9 mouse cellular contexts compared by ENCODE assay signal in genomic region chr16:87746728-87747127, GRCm38 (mm10). TPM values are rescaled to one million over a fixed set of nuclear protein-coding genes. Genes with fewer than 3 reads are reported as not detected.
A peak's percentile ranks its signal among the peaks of the same experiment; 100 is the strongest.
DNase-seq lines count a peak whose midpoint lies in the region; TF ChIP-seq lines count a peak whose summit lies in the region.
"Had no signal": no experiment of that assay in that cellular context is flagged by ENCODE, and none has a peak within 500 bp of the region (broad histone marks: within the 10 kb centered on the region; RNA-seq: fewer than 3 reads in every experiment).

No protein-coding gene starts in this region.

- no peaks in the 10 kb centered on the region for H3K9me3 ChIP-seq in CH12.LX (replicated peaks; ENCODE audit: low read length)
- H3K9me3 ChIP-seq: hindbrain, embryonic 15.5 days had no signal

- peaks cover 8 to 12% of the 10 kb centered on the region in 2 experiments for H3K4me1 ChIP-seq in CH12.LX (ENCODE audit: control insufficient read depth in 1 of 2, insufficient read depth in 2 of 2)
- H3K4me1 ChIP-seq: hindbrain, embryonic 15.5 days had no signal

- no peak overlapping the region for H3K4me2 ChIP-seq in CH12.LX (ENCODE audit: insufficient read depth, low read depth, poor library complexity, severe bottlenecking)
- H3K4me2 ChIP-seq: hindbrain, embryonic 15.5 days had no signal

- no peaks in the 10 kb centered on the region for H3K36me3 ChIP-seq in CH12.LX (replicated peaks in 1 of 2; ENCODE audit: control insufficient read depth in 1 of 2, insufficient read depth in 1 of 2, low read length in 1 of 2)
- H3K36me3 ChIP-seq: hindbrain, embryonic 15.5 days had no signal

- DNase-seq in 3T3-L1 (ENCODE audit: low read depth, low spot score) (peak; percentile 91), CH12.LX (ENCODE audit: extremely low read depth) (peak; percentile 92)
- peak; percentile 65 for DNase-seq in c-Kit-negative CD71-positive TER-119-positive erythroid progenitor cells, embryonic 14.5 days (ENCODE audit: low read depth, low spot score)
- peak; percentile 50 for DNase-seq in gastrocnemius, postnatal 25 days
- DNase-seq in kidney, postnatal 25 days = peak; percentile 86 to 94
- peak; percentile 79 to 80 for DNase-seq in lung, adult 18-20 months
- peak; percentile 56 to 66 for DNase-seq in right cerebral cortex, postnatal 10 days (ENCODE audit: low spot score in 2 of 2)
- peak; percentile 48 to 75 for DNase-seq in urinary bladder, postnatal 4 days (ENCODE audit: low spot score in 2 of 2)

- dilution Hi-C loops in CH12.LX (cut with MboI; ENCODE audit: extremely low pct_ligation_motif_present, extremely low pct_unique_long_range_greater_than_20kb, low sequenced_read_pairs) = no loop called here

- no peak for TF ChIP-seq POLR2A in CH12.LX (IDR thresholded peaks at IDR 0.05; ENCODE audit: low read depth, low read length)

- no peak overlapping the region for H3K9ac ChIP-seq in CH12.LX (ENCODE audit: insufficient read depth, low read depth)
- H3K9ac ChIP-seq: hindbrain, embryonic 15.5 days had no signal

- no peak for TF ChIP-seq EP300 in CH12.LX (IDR thresholded peaks at IDR 0.05; ENCODE audit: low read length)

- H3K27ac ChIP-seq in CH12.LX (ENCODE audit: insufficient read depth, low read depth) = no peak overlapping the region
- H3K27ac ChIP-seq: hindbrain, embryonic 15.5 days had no signal

- no peaks in the 10 kb centered on the region for H3K79me2 ChIP-seq in CH12.LX (replicated peaks; ENCODE audit: control insufficient read depth, extremely low read depth, insufficient read depth, poor library complexity, severe bottlenecking)

- TF ChIP-seq CTCF in CH12.LX (conservative IDR thresholded peaks at IDR 0.05 in 1 of 2, IDR thresholded peaks at IDR 0.05 in 1 of 2; ENCODE audit: low read depth in 2 of 2, low read length in 2 of 2) = peak; percentile 98 to 100

- in situ Hi-C loops in CH12.LX (cut with MboI; ENCODE audit: low pct_ligation_motif_present, low pct_unique_long_range_greater_than_20kb, low sequenced_read_pairs) = no loop called here

- no peaks in the 10 kb centered on the region for H3K27me3 ChIP-seq in CH12.LX (replicated peaks)
- H3K27me3 ChIP-seq: hindbrain, embryonic 15.5 days had no signal

- TF ChIP-seq RAD21 in CH12.LX (IDR thresholded peaks at IDR 0.05; ENCODE audit: low read depth, low read length) = peak; percentile 84

- no peak overlapping the region for H3K4me3 ChIP-seq in CH12.LX (replicated peaks in 1 of 3; ENCODE audit: low read depth in 2 of 3, low read length in 2 of 3, poor library complexity in 1 of 3)
- H3K4me3 ChIP-seq: hindbrain, embryonic 15.5 days had no signal

TF ChIP-seq in CH12.LX, 34 proteins besides CTCF, POLR2A, EP300 and RAD21:
- peak; percentile 57; the same call in 1 of the 2 replicates for TF ChIP-seq MAZ (IDR thresholded peaks at IDR 0.05; ENCODE audit: low read depth, low read length)
- peak; percentile 34; the same call in 1 of the 2 replicates for TF ChIP-seq ZNF384 (IDR thresholded peaks at IDR 0.05; ENCODE audit: low read depth, low read length)
- peak; percentile 100 for TF ChIP-seq SMC3 (IDR thresholded peaks at IDR 0.05; ENCODE audit: low read depth, low read length)
- no peak for TF ChIP-seq MAX (IDR thresholded peaks at IDR 0.05; ENCODE audit: low read length)
- TF ChIP-seq USF2 (conservative IDR thresholded peaks at IDR 0.05; ENCODE audit: low read depth, low read length) = no peak
- TF ChIP-seq TBP (conservative IDR thresholded peaks at IDR 0.05; ENCODE audit: low read depth, low read length) = peak; percentile 53; the same call in 1 of the 2 replicates
- no peak for TF ChIP-seq KAT2A (IDR thresholded peaks at IDR 0.05; ENCODE audit: insufficient replicate concordance, low read length)
- peak; percentile 80 for TF ChIP-seq JUND (conservative IDR thresholded peaks at IDR 0.05; ENCODE audit: low read depth, low read length)
- TF ChIP-seq MXI1 (IDR thresholded peaks at IDR 0.05; ENCODE audit: low read depth, low read length) = no peak
- peak; percentile 45; the same call in 1 of the 2 replicates for TF ChIP-seq IRF4 (IDR thresholded peaks at IDR 0.05; ENCODE audit: low read depth, low read length)
- no peak for TF ChIP-seq JUN (IDR thresholded peaks at IDR 0.05; ENCODE audit: insufficient read depth, low read depth, low read length)
- no peak for TF ChIP-seq ELF1 (IDR thresholded peaks at IDR 0.05; ENCODE audit: low read depth, low read length)
- TF ChIP-seq TCF12 (IDR thresholded peaks at IDR 0.05; ENCODE audit: low read depth, low read length) = peak; percentile 43; the same call in 1 of the 2 replicates
- TF ChIP-seq NRF1 (IDR thresholded peaks at IDR 0.05; ENCODE audit: low read depth, low read length) = no peak
- peak; percentile 94; the same call in 1 of the 2 replicates for TF ChIP-seq NELFE (IDR thresholded peaks at IDR 0.05; ENCODE audit: low read depth, low read length)
- TF ChIP-seq SIN3A (IDR thresholded peaks at IDR 0.05; ENCODE audit: low read length) = no peak
- no peak for TF ChIP-seq MEF2A (IDR thresholded peaks at IDR 0.05; ENCODE audit: borderline replicate concordance, low read depth, low read length)
- no peak for TF ChIP-seq MYC (IDR thresholded peaks at IDR 0.05; ENCODE audit: low read depth, low read length)
- TF ChIP-seq ZC3H11A (IDR thresholded peaks at IDR 0.05; ENCODE audit: low read depth, low read length) = peak; percentile 98
- no peak for TF ChIP-seq USF1 (IDR thresholded peaks at IDR 0.05; ENCODE audit: low read depth, low read length)

RNA-seq across cellular contexts. Expression of gene Bach1, which starts 48.0 kb away (rescaled TPM):
- 11.2 and 13.4 TPM in 2 replicates for total RNA-seq in CH12.LX (2012; rRNA removed)
- 10.4 and 11.4 TPM in 2 replicates for total RNA-seq in CH12.LX (2014; rRNA removed)
- polyA plus RNA-seq in CH12.LX (2012; ENCODE audit: insufficient read length, low read depth) = 19.9 and 20.9 TPM in 2 replicates
- 10 to 100 TPM; 13.8 to 18.0 TPM for total RNA-seq in gastrocnemius, postnatal 25 days (2021)
